Mouse (Mus musculus) heart, embryonic 15.5 days (tissue): ENCODE results near the gene Atg13. TPM values are rescaled to one million over a fixed set of nuclear protein-coding genes. Genes with fewer than 3 reads are reported as not detected.

Experiments used
- ATAC-seq: fragments of 200-750 bp; cut with Nextera tagmentation; replicated peaks from 2 replicates; pipeline ENCODE4 v1.8.0; 2017; ENCODE audit warnings: low read depth, moderate TSS enrichment; ENCODE audit not compliant: insufficient number of reproducible peaks, insufficient read depth, low FRiP score
- H3K27ac ChIP-seq: fragments of 300-500 bp; sonication (generic); 2 replicates; pipeline ENCODE4 v1.5.1; 2015; ENCODE audit warnings: mild to moderate bottlenecking, inconsistent platforms
- H3K27me3 ChIP-seq: fragments of 300-500 bp; sonication (generic); 2 replicates; pipeline ENCODE4 v1.6.1; 2015; ENCODE audit warnings: inconsistent platforms
- H3K36me3 ChIP-seq: fragments of 300-500 bp; sonication (generic); 2 replicates; pipeline ENCODE4 v1.6.1; 2015; ENCODE audit warnings: mild to moderate bottlenecking, inconsistent platforms
- H3K4me1 ChIP-seq: fragments of 300-500 bp; sonication (generic); replicated peaks from 2 replicates; pipeline ENCODE4 v1.6.1; 2015; ENCODE audit warnings: inconsistent platforms
- H3K4me2 ChIP-seq: fragments of 300-500 bp; sonication (generic); 2 replicates; pipeline ENCODE4 v1.6.1; 2015; ENCODE audit warnings: inconsistent platforms, mild to moderate bottlenecking, moderate library complexity
- H3K4me3 ChIP-seq: fragments of 300-500 bp; sonication (generic); 2 replicates; pipeline ENCODE4 v1.5.1; 2015; ENCODE audit warnings: mild to moderate bottlenecking, inconsistent platforms
- H3K9ac ChIP-seq: fragments of 300-500 bp; sonication (generic); 2 replicates; pipeline ENCODE4 v1.6.1; 2015; ENCODE audit warnings: mild to moderate bottlenecking, inconsistent platforms
- H3K9me3 ChIP-seq: fragments of 300-500 bp; sonication (generic); replicated peaks from 2 replicates; pipeline ENCODE4 v1.6.1; 2016; ENCODE audit warnings: inconsistent platforms
- WGBS: fragments of 180-500 bp; shearing (Covaris S2); methylation state at CpG from one replicate; pipeline ENCODE4 v1.1.7; 2015; ENCODE audit warnings: mixed read lengths; 5-methylcytosine and 5-hydroxymethylcytosine counted together
- polyA plus RNA-seq: library from polyadenylated mRNA; unstranded; fragments of >200 nt; fragmentation: Nextera tagmentation; extraction: Ambion mirVana; gene quantifications from 2 replicates; pipeline ENCODE4 v1.2.1, GENCODE M21; 2015

Gene Atg13
- polyA plus RNA-seq, 1 experiment from 2014 or later: 21.6 TPM

- H3K4me3 ChIP-seq: no peak overlapping the region
- H3K36me3 ChIP-seq: peaks cover 28% of the 10 kb centered on the region
These were observed 20.9 kb downstream of the Atg13 start for GRCm38 (mm10) chr2:91689452-91689851.

GRCm38 (mm10) chr2:91683919-91684318 is 26.5 kb downstream of the Atg13 start:
- Histone ChIP-seq H3K4me2 (no peak overlapping the region), H3K27ac (no peak overlapping the region), H3K4me1 (no peaks in the 10 kb centered on the region), H3K9ac (no peak overlapping the region), H3K9me3 (no peaks in the 10 kb centered on the region), H3K36me3 (peaks cover 46% of the 10 kb centered on the region), H3K4me3 (no peak overlapping the region), H3K27me3 (no peaks in the 10 kb centered on the region)
- ATAC-seq: no peak
- 76% methylated on average over 8 of the region's 8 CpGs for WGBS

More at GRCm38 (mm10) chr2:91689452-91689851, 20.9 kb downstream of the Atg13 start:
- H3K27me3 ChIP-seq: no peaks in the 10 kb centered on the region
- H3K4me1 ChIP-seq: no peaks in the 10 kb centered on the region; the same call in 1 of the 2 replicates
- no peaks in the 10 kb centered on the region for H3K9me3 ChIP-seq
- H3K27ac ChIP-seq: no peak overlapping the region
- ATAC-seq: no peak
- H3K9ac ChIP-seq: no peak overlapping the region
- WGBS: 72% methylated on average over 7 of the region's 7 CpGs
- H3K4me2 ChIP-seq: no peak overlapping the region

- ATAC-seq: no peak
- H3K36me3 ChIP-seq: peaks cover 49% of the 10 kb centered on the region
- WGBS: 35% methylated on average over 4 of the region's 4 CpGs
These were observed 27.5 kb downstream of the Atg13 start for GRCm38 (mm10) chr2:91682850-91683249.

GRCm38 (mm10) chr2:91676961-91677360 is 33.4 kb downstream of the Atg13 start:
- Histone ChIP-seq H3K9me3 (no peaks in the 10 kb centered on the region), H3K27me3 (no peaks in the 10 kb centered on the region), H3K4me1 (no peaks in the 10 kb centered on the region), H3K9ac (no peak overlapping the region), H3K27ac (no peak overlapping the region), H3K36me3 (peaks cover 69% of the 10 kb centered on the region), H3K4me2 (no peak overlapping the region), H3K4me3 (no peak overlapping the region)
- no peak for ATAC-seq

More at GRCm38 (mm10) chr2:91682850-91683249, 27.5 kb downstream of the Atg13 start:
- Histone ChIP-seq H3K27me3 (no peaks in the 10 kb centered on the region), H3K9me3 (no peaks in the 10 kb centered on the region), H3K4me1 (no peaks in the 10 kb centered on the region), H3K4me2 (no peak overlapping the region), H3K9ac (no peak overlapping the region), H3K27ac (no peak overlapping the region), H3K4me3 (no peak overlapping the region)

GRCm38 (mm10) chr2:91676420-91676819 is 34.0 kb downstream of the Atg13 start:
- Histone ChIP-seq H3K9me3 (no peaks in the 10 kb centered on the region), H3K4me2 (no peak overlapping the region), H3K36me3 (peaks cover 69% of the 10 kb centered on the region), H3K4me3 (no peak overlapping the region), H3K27ac (no peak overlapping the region), H3K4me1 (no peaks in the 10 kb centered on the region), H3K9ac (no peak overlapping the region), H3K27me3 (no peaks in the 10 kb centered on the region)
- no peak for ATAC-seq
- WGBS: 74% methylated on average over 2 of the region's 2 CpGs

- WGBS: 90% methylated on average over 5 of the region's 5 CpGs
- Histone ChIP-seq H3K9me3 (no peaks in the 10 kb centered on the region), H3K4me2 (no peak overlapping the region), H3K36me3 (peaks cover 76% of the 10 kb centered on the region), H3K27ac (no peak overlapping the region), H3K4me3 (no peak overlapping the region), H3K4me1 (no peaks in the 10 kb centered on the region), H3K27me3 (no peaks in the 10 kb centered on the region), H3K9ac (no peak overlapping the region)
- ATAC-seq: no peak
These were observed 35.5 kb downstream of the Atg13 start for GRCm38 (mm10) chr2:91674895-91675294.

GRCm38 (mm10) chr2:91673587-91673986 is 36.8 kb downstream of the Atg13 start:
- H3K9ac ChIP-seq: no peak overlapping the region
- H3K4me2 ChIP-seq: no peak overlapping the region
- WGBS: 85% methylated on average over 2 of the region's 2 CpGs
- peaks cover 77% of the 10 kb centered on the region for H3K36me3 ChIP-seq
- no peaks in the 10 kb centered on the region for H3K4me1 ChIP-seq
- H3K27ac ChIP-seq: no peak overlapping the region
- no peak for ATAC-seq
- no peak overlapping the region for H3K4me3 ChIP-seq
- H3K27me3 ChIP-seq: no peaks in the 10 kb centered on the region
- H3K9me3 ChIP-seq: no peaks in the 10 kb centered on the region

GRCm38 (mm10) chr2:91670038-91670437 is 40.3 kb downstream of the Atg13 start:
- Histone ChIP-seq H3K4me2 (no peak overlapping the region), H3K36me3 (peaks cover 66% of the 10 kb centered on the region), H3K4me3 (no peak overlapping the region)

GRCm38 (mm10) chr2:91669326-91669725 is 41.0 kb downstream of the Atg13 start:
- H3K4me3 ChIP-seq: no peak overlapping the region
- 86% methylated on average over 8 of the region's 8 CpGs for WGBS
- no peak overlapping the region for H3K9ac ChIP-seq
- no peak overlapping the region for H3K4me2 ChIP-seq
- ATAC-seq: no peak
- H3K27me3 ChIP-seq: no peaks in the 10 kb centered on the region
- H3K9me3 ChIP-seq: no peaks in the 10 kb centered on the region
- peaks cover 65% of the 10 kb centered on the region for H3K36me3 ChIP-seq
- no peak overlapping the region for H3K27ac ChIP-seq
- peaks cover 10% of the 10 kb centered on the region for H3K4me1 ChIP-seq

More at GRCm38 (mm10) chr2:91670038-91670437, 40.3 kb downstream of the Atg13 start:
- H3K4me1 ChIP-seq: peaks cover 10% of the 10 kb centered on the region
- H3K27me3 ChIP-seq: no peaks in the 10 kb centered on the region
- no peak overlapping the region for H3K9ac ChIP-seq
- no peak for ATAC-seq
- H3K9me3 ChIP-seq: no peaks in the 10 kb centered on the region
- no peak overlapping the region for H3K27ac ChIP-seq
- WGBS: 92% methylated on average over 6 of the region's 6 CpGs

GRCm38 (mm10) chr2:91667747-91668146 is 42.6 kb downstream of the Atg13 start:
- Histone ChIP-seq H3K4me2 (no peak overlapping the region), H3K4me3 (no peak overlapping the region), H3K36me3 (peaks cover 69% of the 10 kb centered on the region), H3K27me3 (no peaks in the 10 kb centered on the region), H3K9ac (no peak overlapping the region), H3K9me3 (no peaks in the 10 kb centered on the region), H3K27ac (no peak overlapping the region), H3K4me1 (peaks cover 10% of the 10 kb centered on the region)
- ATAC-seq: no peak
- 66% methylated on average over 2 of the region's 2 CpGs for WGBS

GRCm38 (mm10) chr2:91666386-91666910 is 43.9 kb downstream of the Atg13 start:
- Histone ChIP-seq H3K27me3 (no peaks in the 10 kb centered on the region), H3K4me3 (no peak overlapping the region), H3K4me1 (peaks cover 10% of the 10 kb centered on the region), H3K9me3 (no peaks in the 10 kb centered on the region), H3K9ac (no peak overlapping the region), H3K27ac (no peak overlapping the region; the same call in 1 of the 2 replicates), H3K36me3 (peaks cover 75% of the 10 kb centered on the region), H3K4me2 (no peak overlapping the region)
- WGBS: 74% methylated on average over 6 of the region's 6 CpGs
- ATAC-seq: no peak

- H3K9ac ChIP-seq: no peak overlapping the region
- no peak overlapping the region for H3K4me3 ChIP-seq
- no peak for ATAC-seq
- H3K4me1 ChIP-seq: peaks cover 10% of the 10 kb centered on the region
- H3K9me3 ChIP-seq: no peaks in the 10 kb centered on the region
- H3K4me2 ChIP-seq: no peak overlapping the region
- peaks cover 69% of the 10 kb centered on the region for H3K36me3 ChIP-seq
- no peaks in the 10 kb centered on the region for H3K27me3 ChIP-seq
- no peak overlapping the region for H3K27ac ChIP-seq
These were observed 45.6 kb downstream of the Atg13 start for GRCm38 (mm10) chr2:91664780-91665179.
